Mouse (Mus musculus) cortical plate, adult 2 months (tissue): ENCODE results near the gene Atxn7l1. TPM values are rescaled to one million over a fixed set of nuclear protein-coding genes. Genes with fewer than 3 reads are reported as not detected.

ENCODE experiments used
- H3K27ac ChIP-seq: fragments of 200-500 bp; 2 replicates; pipeline ENCODE4 v1.5.1; 2012; ENCODE audit warnings: low read length, control low read depth, inconsistent platforms; ENCODE audit not compliant: insufficient read depth
- H3K4me1 ChIP-seq: fragments of 200-500 bp; 2 replicates; pipeline ENCODE4 v1.6.1; 2011; ENCODE audit warnings: low read length; ENCODE audit not compliant: control insufficient read depth, insufficient read depth
- H3K4me3 ChIP-seq: fragments of 200-500 bp; 2 replicates; pipeline ENCODE4 v1.5.1; 2011; ENCODE audit warnings: mild to moderate bottlenecking, low read length, control low read depth; ENCODE audit not compliant: insufficient read depth
- CTCF ChIP-seq: fragments of 200-500 bp; IDR thresholded peaks from 2 replicates; pipeline ENCODE4 v1.5.1; 2011; ENCODE audit warnings: mild to moderate bottlenecking, control low read depth, low read length; ENCODE audit not compliant: insufficient read depth; ENCODE audit errors: extremely low read depth
- POLR2A ChIP-seq: fragments of 200-500 bp; IDR thresholded peaks from 2 replicates; pipeline ENCODE4 v1.6.1; 2011; ENCODE audit warnings: mild to moderate bottlenecking, low read length, control low read depth; ENCODE audit not compliant: insufficient read depth; ENCODE audit errors: extremely low read depth
- polyA plus RNA-seq: library from polyadenylated mRNA; depleted of rRNA; stranded (reverse); fragments of >200 nt; gene quantifications from 2 replicates; pipeline ENCODE4 v1.2.3, GENCODE M21; 2012; rRNA removed

Gene Atxn7l1
- polyA plus RNA-seq, result 39.0 and 41.0 TPM in 2 replicates

GRCm38 (mm10) chr12:33147497-33148267 lies at the start of gene Atxn7l1:
Gene Atxn7l1 (plus strand): TSS chr12:33147693.
- TF ChIP-seq POLR2A (peak; percentile 98), CTCF (peak; percentile 46)
- H3K4me1 ChIP-seq, result peaks cover 6% of the 10 kb centered on the region
- peak within 1 kb of the TSS; percentile 81 for H3K27ac ChIP-seq
- peak within 1 kb of the TSS; percentile 80 for H3K4me3 ChIP-seq

- Histone ChIP-seq H3K4me1 (no peaks in the 10 kb centered on the region; the same call in 1 of the 2 replicates), H3K4me3 (no peak overlapping the region), H3K27ac (no peak overlapping the region)
- TF ChIP-seq CTCF (no peak), POLR2A (no peak)
Observed at GRCm38 (mm10) chr12:33101627-33102026, 45.9 kb upstream of the Atxn7l1 start.

- Histone ChIP-seq H3K27ac (no peak overlapping the region), H3K4me1 (no peaks in the 10 kb centered on the region; the same call in 1 of the 2 replicates), H3K4me3 (no peak overlapping the region)
- TF ChIP-seq CTCF (no peak), POLR2A (no peak)
Observed at GRCm38 (mm10) chr12:33102342-33103115, 45.0 kb upstream of the Atxn7l1 start.

GRCm38 (mm10) chr12:33105724-33106123 lies 41.8 kb upstream of the Atxn7l1 start:
- H3K4me1 ChIP-seq, result peaks cover 2% of the 10 kb centered on the region; the same call in 1 of the 2 replicates
- H3K4me3 ChIP-seq, result no peak overlapping the region
- TF ChIP-seq POLR2A, result no peak
- TF ChIP-seq CTCF, result no peak
- no peak overlapping the region for H3K27ac ChIP-seq

- H3K4me1 ChIP-seq, result peaks cover 2% of the 10 kb centered on the region; the same call in 1 of the 2 replicates
- TF ChIP-seq POLR2A, result no peak
- no peak for TF ChIP-seq CTCF
- no peak overlapping the region for H3K27ac ChIP-seq
- H3K4me3 ChIP-seq, result no peak overlapping the region
Observed at GRCm38 (mm10) chr12:33106438-33107167, 40.9 kb upstream of the Atxn7l1 start.

DNA sequence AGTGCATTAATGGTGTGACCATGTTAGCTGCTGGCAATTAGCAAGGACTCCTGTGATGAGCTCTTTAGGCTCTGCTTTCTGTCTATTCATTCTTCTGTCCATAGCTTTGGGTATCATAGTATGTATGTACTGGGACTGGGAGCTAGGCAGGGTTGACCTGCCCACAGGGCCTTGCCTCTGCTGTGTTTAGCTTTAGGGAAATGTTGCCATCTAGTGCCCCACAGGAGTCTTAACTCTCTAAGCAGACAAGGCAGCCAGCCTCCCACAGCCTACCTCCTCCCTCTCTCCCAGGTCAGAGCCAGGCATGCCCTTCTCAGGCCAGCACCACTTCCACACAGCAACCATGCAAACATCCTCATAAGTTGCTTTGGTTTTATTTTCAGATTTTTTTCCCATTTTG lies 38.0 kb upstream of the Atxn7l1 start:
- peak; percentile 85 for TF ChIP-seq CTCF
- no peak for TF ChIP-seq POLR2A
- H3K4me1 ChIP-seq, result peaks cover 2% of the 10 kb centered on the region; the same call in 1 of the 2 replicates
- no peak overlapping the region for H3K27ac ChIP-seq
- H3K4me3 ChIP-seq, result no peak overlapping the region

- peaks cover 2% of the 10 kb centered on the region; the same call in 1 of the 2 replicates for H3K4me1 ChIP-seq
- H3K27ac ChIP-seq, result peak overlapping the region; percentile 21; the same call in 1 of the 2 replicates
- TF ChIP-seq CTCF (no peak), POLR2A (no peak)
- no peak overlapping the region for H3K4me3 ChIP-seq
Observed at GRCm38 (mm10) chr12:33110894-33111471, 36.5 kb upstream of the Atxn7l1 start.

DNA sequence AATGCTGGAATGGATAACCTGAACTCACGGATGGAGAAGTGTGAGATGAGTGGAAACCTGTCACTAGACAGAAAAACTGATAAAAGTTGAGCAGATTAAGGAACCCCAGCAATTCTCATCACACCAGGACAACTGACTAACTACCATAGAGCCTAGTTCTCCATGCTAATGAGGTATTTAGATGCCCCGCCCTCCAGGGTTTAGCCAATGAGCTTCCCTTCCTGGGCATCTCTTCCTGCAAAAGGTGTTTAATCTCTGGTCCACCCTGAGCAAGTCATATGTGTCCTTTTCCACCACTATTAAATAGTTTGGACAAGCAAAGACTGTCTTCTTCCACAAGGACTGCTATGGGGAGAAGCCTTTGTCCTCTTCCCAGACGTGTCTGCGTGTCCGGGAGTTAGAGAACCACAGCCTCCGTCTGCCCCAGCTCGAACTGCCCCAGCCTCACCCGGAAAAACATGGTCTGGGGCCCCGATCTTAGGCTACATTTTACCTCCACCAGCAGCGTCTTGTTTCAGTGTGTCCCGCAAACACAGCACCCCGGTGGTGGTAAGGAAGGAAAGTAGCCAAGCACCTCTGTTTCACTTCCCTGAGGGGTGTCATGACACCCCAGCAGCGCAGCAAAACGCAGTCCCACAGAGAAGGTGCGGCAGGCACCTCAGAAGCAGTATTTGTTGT lies 28.7 kb upstream of the Atxn7l1 start:
- TF ChIP-seq POLR2A (no peak), CTCF (no peak)
- Histone ChIP-seq H3K4me3 (no peak overlapping the region), H3K4me1 (no peaks in the 10 kb centered on the region), H3K27ac (no peak overlapping the region)
